Mouse (Mus musculus): Measurements from ENCODE around the gene Agfg1.

Gene Agfg1

GRCm38 (mm10) chr1:82839296-82839613 is at the start of gene Agfg1:
Gene Agfg1, plus strand, starts transcription at chr1:82839483.
- peak; percentile 75 for DNase-seq (ENCODE audit: low read depth, low spot score)

GRCm38 (mm10) chr1:82791105-82791504 is 48.2 kb upstream of the Agfg1 start:
- no peak for DNase-seq (ENCODE audit: low read depth, low spot score)

GRCm38 (mm10) chr1:82792238-82792637 is 47.0 kb upstream of the Agfg1 start:
- no peak for DNase-seq (ENCODE audit: low read depth, low spot score)

GRCm38 (mm10) chr1:82793110-82793509 is 46.2 kb upstream of the Agfg1 start:
- no peak for DNase-seq (ENCODE audit: low read depth, low spot score)

- no peak for DNase-seq (ENCODE audit: low read depth, low spot score)
These were observed 45.3 kb upstream of the Agfg1 start for GRCm38 (mm10) chr1:82793986-82794385.

- DNase-seq (ENCODE audit: low read depth, low spot score) = no peak
These were observed 44.1 kb upstream of the Agfg1 start for GRCm38 (mm10) chr1:82795211-82795610.

- peak; percentile 32 for DNase-seq (ENCODE audit: low read depth, low spot score)
These were observed 43.4 kb upstream of the Agfg1 start for GRCm38 (mm10) chr1:82795702-82796443.

GRCm38 (mm10) chr1:82797088-82797487 is 42.2 kb upstream of the Agfg1 start:
- DNase-seq (ENCODE audit: low read depth, low spot score) = no peak

GRCm38 (mm10) chr1:82798304-82798703 is 41.0 kb upstream of the Agfg1 start:
- peak; percentile 9 for DNase-seq (ENCODE audit: low read depth, low spot score)

GRCm38 (mm10) chr1:82798922-82799321 is 40.4 kb upstream of the Agfg1 start:
- DNase-seq (ENCODE audit: low read depth, low spot score) = peak; percentile 46

- DNase-seq (ENCODE audit: low read depth, low spot score) = no peak
These were observed 38.0 kb upstream of the Agfg1 start for GRCm38 (mm10) chr1:82801105-82801783.

GRCm38 (mm10) chr1:82803608-82804007 is 35.7 kb upstream of the Agfg1 start:
- DNase-seq (ENCODE audit: low read depth, low spot score) = no peak

- DNase-seq (ENCODE audit: low read depth, low spot score) = no peak
These were observed 35.2 kb upstream of the Agfg1 start for GRCm38 (mm10) chr1:82804059-82804458.

GRCm38 (mm10) chr1:82806391-82806790 is 32.9 kb upstream of the Agfg1 start:
- peak; percentile 30 for DNase-seq (ENCODE audit: low read depth, low spot score)

GRCm38 (mm10) chr1:82807206-82807605 is 32.1 kb upstream of the Agfg1 start:
- no peak for DNase-seq (ENCODE audit: low read depth, low spot score)

- DNase-seq (ENCODE audit: low read depth, low spot score) = no peak
These were observed 30.7 kb upstream of the Agfg1 start for GRCm38 (mm10) chr1:82808564-82808963.

GRCm38 (mm10) chr1:82811766-82812165 is 27.5 kb upstream of the Agfg1 start:
- DNase-seq (ENCODE audit: low read depth, low spot score) = no peak

GRCm38 (mm10) chr1:82815941-82816716 is 23.2 kb upstream of the Agfg1 start:
- DNase-seq (ENCODE audit: low read depth, low spot score) = no peak

GRCm38 (mm10) chr1:82819366-82819765 is 19.9 kb upstream of the Agfg1 start:
- no peak for DNase-seq (ENCODE audit: low read depth, low spot score)

- DNase-seq (ENCODE audit: low read depth, low spot score) = no peak
These were observed 19.1 kb upstream of the Agfg1 start for GRCm38 (mm10) chr1:82820179-82820578.

GRCm38 (mm10) chr1:82820626-82821186 is 18.6 kb upstream of the Agfg1 start:
- no peak for DNase-seq (ENCODE audit: low read depth, low spot score)

- no peak for DNase-seq (ENCODE audit: low read depth, low spot score)
These were observed 17.4 kb upstream of the Agfg1 start for GRCm38 (mm10) chr1:82821846-82822245.

All from skeletal muscle tissue, adult 2 months (tissue).